Mouse (Mus musculus) ES-E14 (cell line): ENCODE data around the gene Nat10. TPM values are rescaled to one million over a fixed set of nuclear protein-coding genes. Genes with fewer than 3 reads are reported as not detected.

Experiments used
- DNase-seq: peaks from one replicate; pipeline ENCODE4 v3.0.0-alpha.2; 2013; ENCODE audit warnings: low read depth, low spot score
- H3K27ac ChIP-seq: 2 replicates; pipeline ENCODE4 v1.5.1; 2012; ENCODE audit warnings: low read depth, mild to moderate bottlenecking, low read length, moderate library complexity, mixed read lengths; ENCODE audit not compliant: poor library complexity, insufficient read depth, severe bottlenecking
- H3K36me3 ChIP-seq: 2 replicates; pipeline ENCODE4 v1.6.1; 2012; ENCODE audit warnings: mild to moderate bottlenecking, low read length, moderate library complexity, mixed read lengths; ENCODE audit not compliant: control insufficient read depth, poor library complexity, insufficient read depth, severe bottlenecking
- H3K4me1 ChIP-seq, 2 experiments: fragments of 150-350 bp in 1 of 2; sonication (generic) in 1 of 2; 2 replicates each; pipeline ENCODE4 v1.6.1; 2012; ENCODE audit warnings: low read length in 2 of 2, mild to moderate bottlenecking in 1 of 2, mixed read lengths in 1 of 2; ENCODE audit not compliant: control insufficient read depth in 2 of 2, insufficient read depth in 2 of 2, poor library complexity in 1 of 2
- H3K4me3 ChIP-seq, 2 experiments: fragments of 150-350 bp in 1 of 2; sonication (generic) in 1 of 2; 2 replicates each; pipeline ENCODE4 v1.5.1; 2012; ENCODE audit warnings: low read length in 2 of 2, low read depth in 1 of 2, mild to moderate bottlenecking in 1 of 2, mixed read lengths in 1 of 2; ENCODE audit not compliant: insufficient read depth in 1 of 2, poor library complexity in 1 of 2, severe bottlenecking in 1 of 2
- H3K9ac ChIP-seq: 2 replicates; pipeline ENCODE4 v1.6.1; 2012; ENCODE audit warnings: low read depth, mild to moderate bottlenecking, low read length, mixed read lengths; ENCODE audit not compliant: poor library complexity, insufficient read depth, severe bottlenecking
- H3K9me3 ChIP-seq: fragments of 150-350 bp; sonication (generic); 2 replicates; pipeline ENCODE4 v1.6.1; 2012; ENCODE audit warnings: low read depth, mild to moderate bottlenecking, low read length; ENCODE audit not compliant: control insufficient read depth, insufficient read depth
- CHD2 ChIP-seq: IDR thresholded peaks from 2 replicates; pipeline ENCODE4 v1.6.1; 2014; ENCODE audit warnings: mild to moderate bottlenecking, low read depth, low read length, inconsistent platforms
- HCFC1 ChIP-seq: IDR thresholded peaks from 2 replicates; pipeline ENCODE4 v1.6.1; 2012; ENCODE audit warnings: low read length, inconsistent platforms, borderline replicate concordance; ENCODE audit not compliant: insufficient read depth
- MAFK ChIP-seq: IDR thresholded peaks from 2 replicates; pipeline ENCODE4 v1.6.1; 2014; ENCODE audit warnings: mild to moderate bottlenecking, low read depth, low read length, inconsistent platforms; ENCODE audit not compliant: insufficient read depth
- ZC3H11A ChIP-seq: IDR thresholded peaks from 2 replicates; pipeline ENCODE4 v1.6.1; 2012; ENCODE audit warnings: low read depth, mild to moderate bottlenecking, inconsistent platforms, low read length, borderline replicate concordance
- ZNF384 ChIP-seq: IDR thresholded peaks from 2 replicates; pipeline ENCODE4 v1.6.1; 2012; ENCODE audit warnings: low read depth, low read length, inconsistent platforms
- in situ Hi-C, 2 experiments: fragments of 600-800 bp; cut with MboI; formaldehyde crosslinking; loops; one replicate each; pipeline ENCODE4 v1.15.1; 2025; ENCODE audit warnings: low sequenced_read_pairs in 2 of 2, inconsistent platforms in 1 of 2; ENCODE audit not compliant: unreplicated experiment in 2 of 2
- total RNA-seq: library from RNA; depleted of rRNA; stranded (reverse); fragments of 300-350 nt; gene quantifications from 2 replicates; pipeline ENCODE4 v1.2.3, GENCODE M21; 2012

Nat10 gene
- total RNA-seq, 1 experiment = 77.0 TPM

- in situ Hi-C loops = no loop called here
- TF ChIP-seq ZC3H11A = no peak
- TF ChIP-seq MAFK = no peak
- no peak for TF ChIP-seq CHD2
- no peak for TF ChIP-seq ZNF384
- no peak for TF ChIP-seq HCFC1
- H3K9ac ChIP-seq = no peak overlapping the region
- no peak overlapping the region for H3K27ac ChIP-seq
- peaks cover 0 to 4% of the 10 kb centered on the region in 2 experiments; a peak in 1 of 4 replicates for H3K4me1 ChIP-seq
- H3K9me3 ChIP-seq = no peaks in the 10 kb centered on the region
- H3K36me3 ChIP-seq = peaks cover 57% of the 10 kb centered on the region
- no peak overlapping the region for H3K4me3 ChIP-seq
- DNase-seq = no peak
Measured at GRCm38 (mm10) chr2:103749091-103749490, 12.0 kb downstream of the Nat10 start.

GRCm38 (mm10) chr2:103747891-103748290 is 13.2 kb downstream of the Nat10 start:
- no peak overlapping the region for H3K27ac ChIP-seq
- no peak overlapping the region for H3K4me3 ChIP-seq
- peaks cover 57% of the 10 kb centered on the region for H3K36me3 ChIP-seq
- no peak overlapping the region for H3K9ac ChIP-seq
- in situ Hi-C loops = no loop called here
- peaks cover 0 to 4% of the 10 kb centered on the region in 2 experiments; a peak in 1 of 4 replicates for H3K4me1 ChIP-seq
- H3K9me3 ChIP-seq = no peaks in the 10 kb centered on the region
- DNase-seq = no peak
- TF ChIP-seq ZC3H11A (no peak), HCFC1 (no peak), CHD2 (no peak), MAFK (no peak), ZNF384 (no peak)

- TF ChIP-seq ZNF384 = no peak
- no peak for TF ChIP-seq ZC3H11A
- TF ChIP-seq HCFC1 = no peak
- no peak for TF ChIP-seq MAFK
- TF ChIP-seq CHD2 = no peak
- Histone ChIP-seq H3K36me3 (peaks cover 58% of the 10 kb centered on the region), H3K9me3 (no peaks in the 10 kb centered on the region), H3K4me3 (no peak overlapping the region), H3K4me1 (peaks cover 0 to 4% of the 10 kb centered on the region in 2 experiments; a peak in 1 of 4 replicates), H3K27ac (no peak overlapping the region), H3K9ac (no peak overlapping the region)
- DNase-seq = no peak
- in situ Hi-C loops = no loop called here
Measured at GRCm38 (mm10) chr2:103746761-103747160, 14.3 kb downstream of the Nat10 start.

- Histone ChIP-seq H3K4me1 (peaks cover 0 to 4% of the 10 kb centered on the region in 2 experiments; a peak in 1 of 4 replicates), H3K4me3 (no peak overlapping the region), H3K36me3 (peaks cover 56% of the 10 kb centered on the region), H3K27ac (no peak overlapping the region), H3K9me3 (no peaks in the 10 kb centered on the region), H3K9ac (no peak overlapping the region)
- no peak for DNase-seq
- in situ Hi-C loops = no loop called here
- TF ChIP-seq ZNF384 = no peak
- TF ChIP-seq ZC3H11A = no peak
- no peak for TF ChIP-seq HCFC1
- TF ChIP-seq MAFK = no peak
- TF ChIP-seq CHD2 = no peak
Measured at GRCm38 (mm10) chr2:103746096-103746495, 15.0 kb downstream of the Nat10 start.

- no peak for DNase-seq
- Histone ChIP-seq H3K9me3 (no peaks in the 10 kb centered on the region), H3K27ac (no peak overlapping the region), H3K36me3 (peaks cover 54% of the 10 kb centered on the region), H3K9ac (no peak overlapping the region), H3K4me1 (peaks cover 0 to 4% of the 10 kb centered on the region in 2 experiments; a peak in 1 of 4 replicates), H3K4me3 (no peak overlapping the region)
- in situ Hi-C loops = no loop called here
- TF ChIP-seq ZC3H11A (no peak), CHD2 (no peak), HCFC1 (no peak), MAFK (no peak), ZNF384 (no peak)
Measured at GRCm38 (mm10) chr2:103745481-103745880, 15.6 kb downstream of the Nat10 start.
